Mouse (Mus musculus): ENCODE data around the gene Enox1.

- TF ChIP-seq POLR2A (IDR thresholded peaks at IDR 0.05; ENCODE audit: low read depth, low read length) (no peak), CTCF (IDR thresholded peaks at IDR 0.05; ENCODE audit: extremely low read depth, insufficient read length, insufficient replicate concordance, low read depth, low read length) (no peak)
These were observed 444.9 kb downstream of the Enox1 start for GRCm38 (mm10) chr14:77601446-77601845.
